Mouse (Mus musculus) heart, embryonic 11.5 days (tissue): ENCODE results near the gene Erc2. TPM values are rescaled to one million over a fixed set of nuclear protein-coding genes. Genes with fewer than 3 reads are reported as not detected.

Source experiments
- ATAC-seq: fragments of 200-750 bp; cut with Nextera tagmentation; replicated peaks from 2 replicates; pipeline ENCODE4 v1.8.0; 2017; ENCODE audit warnings: moderate library complexity; ENCODE audit not compliant: insufficient number of reproducible peaks, low FRiP score, low TSS enrichment
- H3K27ac ChIP-seq: fragments of 300-500 bp; sonication (generic); 2 replicates; pipeline ENCODE4 v1.5.1; 2014; ENCODE audit warnings: mild to moderate bottlenecking, low read depth, low read length
- H3K27me3 ChIP-seq: fragments of 300-500 bp; sonication (generic); 2 replicates; pipeline ENCODE4 v1.6.1; 2014; ENCODE audit warnings: mild to moderate bottlenecking, low read length, mixed read lengths; ENCODE audit not compliant: control insufficient read depth, insufficient read depth
- H3K36me3 ChIP-seq: fragments of 300-500 bp; sonication (generic); 2 replicates; pipeline ENCODE4 v1.6.1; 2014; ENCODE audit warnings: mild to moderate bottlenecking, low read length, moderate library complexity, mixed read lengths; ENCODE audit not compliant: control insufficient read depth, insufficient read depth
- H3K4me1 ChIP-seq: fragments of 300-500 bp; sonication (generic); 2 replicates; pipeline ENCODE4 v1.6.1; 2014; ENCODE audit warnings: low read length; ENCODE audit not compliant: control insufficient read depth, insufficient read depth
- H3K4me2 ChIP-seq: fragments of 300-500 bp; sonication (generic); 2 replicates; pipeline ENCODE4 v1.6.1; 2014; ENCODE audit warnings: mild to moderate bottlenecking, moderate library complexity
- H3K4me3 ChIP-seq: fragments of 300-500 bp; sonication (generic); 2 replicates; pipeline ENCODE4 v1.5.1; 2014; ENCODE audit warnings: low read depth, low read length
- H3K9ac ChIP-seq: fragments of 300-500 bp; sonication (generic); 2 replicates; pipeline ENCODE4 v1.6.1; 2014; ENCODE audit warnings: mild to moderate bottlenecking, low read depth, low read length, moderate library complexity
- H3K9me3 ChIP-seq: fragments of 300-500 bp; sonication (generic); replicated peaks from 2 replicates; pipeline ENCODE4 v1.6.1; 2016; ENCODE audit warnings: low read length; ENCODE audit not compliant: control insufficient read depth
- WGBS: fragments of 180-500 bp; shearing (Covaris S2); extraction: QIAGEN DNeasy Blood & Tissue Kit; methylation state at CpG from one replicate; pipeline ENCODE4 v1.1.7; 2014; ENCODE audit not compliant: insufficient replicate concordance; 5-methylcytosine and 5-hydroxymethylcytosine counted together
- polyA plus RNA-seq: library from polyadenylated mRNA; unstranded; fragments of >200 nt; fragmentation: Nextera tagmentation; extraction: Ambion mirVana; gene quantifications from 2 replicates; pipeline ENCODE4 v1.2.1, GENCODE M21; 2014

Erc2 gene
- polyA plus RNA-seq, 1 experiment from 2014 or later: 6.2 TPM

- no peak overlapping the region for H3K27ac ChIP-seq
- WGBS: 71% methylated on average over 6 of the region's 6 CpGs
- H3K36me3 ChIP-seq: no peaks in the 10 kb centered on the region
- H3K4me1 ChIP-seq: peaks cover 14% of the 10 kb centered on the region
- H3K27me3 ChIP-seq: no peaks in the 10 kb centered on the region
- H3K9me3 ChIP-seq: no peaks in the 10 kb centered on the region
- ATAC-seq: no peak
- H3K9ac ChIP-seq: no peak overlapping the region
- no peak overlapping the region for H3K4me3 ChIP-seq
- H3K4me2 ChIP-seq: no peak overlapping the region
Observed at GRCm38 (mm10) chr14:28439171-28439570, 816.9 kb downstream of the Erc2 start.

- ATAC-seq: no peak
- 0 out of 2 replicates have a peak overlapping the region, but pooled peaks have one; percentile 17 for H3K27ac ChIP-seq
- H3K4me1 ChIP-seq: peaks cover 14% of the 10 kb centered on the region
- H3K4me3 ChIP-seq: no peak overlapping the region
- H3K36me3 ChIP-seq: no peaks in the 10 kb centered on the region
- H3K9me3 ChIP-seq: no peaks in the 10 kb centered on the region
- WGBS: 41% methylated on average over 14 of the region's 14 CpGs
- H3K4me2 ChIP-seq: no peak overlapping the region
- H3K27me3 ChIP-seq: no peaks in the 10 kb centered on the region
- no peak overlapping the region for H3K9ac ChIP-seq
Observed at GRCm38 (mm10) chr14:28441240-28441967, 819.2 kb downstream of the Erc2 start.

- Histone ChIP-seq H3K9me3 (no peaks in the 10 kb centered on the region), H3K27ac (no peak overlapping the region), H3K4me1 (peaks cover 14% of the 10 kb centered on the region), H3K9ac (no peak overlapping the region), H3K4me3 (no peak overlapping the region), H3K36me3 (no peaks in the 10 kb centered on the region), H3K4me2 (no peak overlapping the region), H3K27me3 (no peaks in the 10 kb centered on the region)
- 67% methylated on average over 7 of the region's 7 CpGs for WGBS
- ATAC-seq: no peak
Observed at GRCm38 (mm10) chr14:28443254-28443944, 821.2 kb downstream of the Erc2 start.

GRCm38 (mm10) chr14:28445737-28446136 lies 823.5 kb downstream of the Erc2 start:
- Histone ChIP-seq H3K9me3 (no peaks in the 10 kb centered on the region), H3K27ac (no peak overlapping the region), H3K27me3 (no peaks in the 10 kb centered on the region), H3K4me1 (peaks cover 14% of the 10 kb centered on the region), H3K4me2 (no peak overlapping the region), H3K36me3 (no peaks in the 10 kb centered on the region), H3K9ac (no peak overlapping the region), H3K4me3 (no peak overlapping the region)
- ATAC-seq: no peak
- WGBS: 53% methylated on average over 6 of the region's 6 CpGs

- H3K4me3 ChIP-seq: no peak overlapping the region
- ATAC-seq: no peak
- no peaks in the 10 kb centered on the region for H3K4me1 ChIP-seq
- H3K36me3 ChIP-seq: no peaks in the 10 kb centered on the region
- no peak overlapping the region for H3K4me2 ChIP-seq
- no peaks in the 10 kb centered on the region for H3K27me3 ChIP-seq
- no peak overlapping the region for H3K27ac ChIP-seq
- H3K9ac ChIP-seq: no peak overlapping the region
- H3K9me3 ChIP-seq: no peaks in the 10 kb centered on the region
- 60% methylated on average over 9 of the region's 9 CpGs for WGBS
Observed at GRCm38 (mm10) chr14:28451771-28452170, 829.5 kb downstream of the Erc2 start.

- ATAC-seq: no peak
- WGBS: 78% methylated on average over 7 of the region's 7 CpGs
Observed at GRCm38 (mm10) chr14:28456372-28457076, 834.3 kb downstream of the Erc2 start.

GRCm38 (mm10) chr14:28457428-28457827 lies 835.2 kb downstream of the Erc2 start:
- no peaks in the 10 kb centered on the region for H3K27me3 ChIP-seq
- no peak overlapping the region for H3K4me3 ChIP-seq
- H3K4me2 ChIP-seq: no peak overlapping the region
- H3K9me3 ChIP-seq: no peaks in the 10 kb centered on the region
- H3K9ac ChIP-seq: no peak overlapping the region
- H3K4me1 ChIP-seq: no peaks in the 10 kb centered on the region
- no peaks in the 10 kb centered on the region for H3K36me3 ChIP-seq
- H3K27ac ChIP-seq: no peak overlapping the region
- ATAC-seq: no peak
- 67% methylated on average over 3 of the region's 3 CpGs for WGBS

More at GRCm38 (mm10) chr14:28456372-28457076, 834.3 kb downstream of the Erc2 start:
- no peaks in the 10 kb centered on the region for H3K36me3 ChIP-seq
- no peaks in the 10 kb centered on the region for H3K4me1 ChIP-seq
- no peaks in the 10 kb centered on the region for H3K9me3 ChIP-seq
- H3K27ac ChIP-seq: no peak overlapping the region
- no peaks in the 10 kb centered on the region for H3K27me3 ChIP-seq
- no peak overlapping the region for H3K4me3 ChIP-seq
- H3K9ac ChIP-seq: no peak overlapping the region
- H3K4me2 ChIP-seq: no peak overlapping the region

GRCm38 (mm10) chr14:28467956-28468355 lies 845.7 kb downstream of the Erc2 start:
- H3K27ac ChIP-seq: no peak overlapping the region
- no peaks in the 10 kb centered on the region for H3K9me3 ChIP-seq
- H3K27me3 ChIP-seq: no peaks in the 10 kb centered on the region
- H3K4me3 ChIP-seq: no peak overlapping the region
- H3K9ac ChIP-seq: no peak overlapping the region
- WGBS: 82% methylated on average over 5 of the region's 5 CpGs
- no peak for ATAC-seq
- no peak overlapping the region for H3K4me2 ChIP-seq
- H3K36me3 ChIP-seq: no peaks in the 10 kb centered on the region
- H3K4me1 ChIP-seq: peaks cover 7% of the 10 kb centered on the region
